Mouse (Mus musculus): ENCODE results near the gene Olfr583. TPM values are rescaled to one million over a fixed set of nuclear protein-coding genes. Genes with fewer than 3 reads are reported as not detected.

Gene Olfr583
- not detected in 2 replicates for polyA plus RNA-seq (2014; fragmentation: Nextera tagmentation; extraction: Ambion mirVana)

- Histone ChIP-seq H3K9me3 (replicated peaks; ENCODE audit: control insufficient read depth, low read length) (no peaks in the 10 kb centered on the region), H3K9ac (ENCODE audit: low read depth, low read length) (no peak within 1 kb of the TSS), H3K36me3 (ENCODE audit: control insufficient read depth, insufficient read depth, low read length) (no peaks in the 10 kb centered on the region), H3K27me3 (ENCODE audit: control insufficient read depth, insufficient read depth, low read length) (no peaks in the 10 kb centered on the region), H3K4me3 (ENCODE audit: low read depth, low read length) (no peak within 1 kb of the TSS), H3K4me2 (no peak within 1 kb of the TSS), H3K27ac (ENCODE audit: low read depth, low read length) (no peak within 1 kb of the TSS), H3K4me1 (ENCODE audit: control insufficient read depth, insufficient read depth, low read length) (no peaks in the 10 kb centered on the region)
- 86% methylated on average over 1 of the region's 1 CpGs for WGBS (ENCODE audit: insufficient replicate concordance)
- ATAC-seq (replicated peaks; ENCODE audit: insufficient number of reproducible peaks, low FRiP score, low TSS enrichment), result no peak
Measured at GRCm38 (mm10) chr7:103051000-103051399, at the start of gene Olfr583. TSS of gene Olfr583 (plus strand) at chr7:103051300.

GRCm38 (mm10) chr7:103037724-103038123 lies 13.4 kb upstream of the Olfr583 start, which contains the start of gene Olfr582:
TSS of gene Olfr582 (plus strand) at chr7:103038024.
- no peak within 1 kb of the TSS for H3K4me2 ChIP-seq
- H3K36me3 ChIP-seq (ENCODE audit: control insufficient read depth, insufficient read depth, low read length), result no peaks in the 10 kb centered on the region
- no peak for ATAC-seq (replicated peaks; ENCODE audit: insufficient number of reproducible peaks, low FRiP score, low TSS enrichment)
- no peak within 1 kb of the TSS for H3K9ac ChIP-seq (ENCODE audit: low read depth, low read length)
- H3K27ac ChIP-seq (ENCODE audit: low read depth, low read length), result no peak within 1 kb of the TSS
- H3K27me3 ChIP-seq (ENCODE audit: control insufficient read depth, insufficient read depth, low read length), result no peaks in the 10 kb centered on the region
- no peak within 1 kb of the TSS for H3K4me3 ChIP-seq (ENCODE audit: low read depth, low read length)
- no peaks in the 10 kb centered on the region for H3K4me1 ChIP-seq (ENCODE audit: control insufficient read depth, insufficient read depth, low read length)
- H3K9me3 ChIP-seq (replicated peaks; ENCODE audit: control insufficient read depth, low read length), result no peaks in the 10 kb centered on the region

- 71% methylated on average over 1 of the region's 1 CpGs for whole genome bisulfite sequencing (ENCODE audit: insufficient replicate concordance)
- Histone ChIP-seq H3K27ac (ENCODE audit: low read depth, low read length) (no peak within 1 kb of the TSS), H3K4me3 (ENCODE audit: low read depth, low read length) (no peak within 1 kb of the TSS), H3K36me3 (ENCODE audit: control insufficient read depth, insufficient read depth, low read length) (no peaks in the 10 kb centered on the region), H3K4me2 (no peak within 1 kb of the TSS), H3K4me1 (ENCODE audit: control insufficient read depth, insufficient read depth, low read length) (no peaks in the 10 kb centered on the region), H3K9ac (ENCODE audit: low read depth, low read length) (no peak within 1 kb of the TSS), H3K9me3 (replicated peaks; ENCODE audit: control insufficient read depth, low read length) (no peaks in the 10 kb centered on the region; the same call in 1 of the 2 replicates), H3K27me3 (ENCODE audit: control insufficient read depth, insufficient read depth, low read length) (no peaks in the 10 kb centered on the region)
- ATAC-seq (replicated peaks; ENCODE audit: insufficient number of reproducible peaks, low FRiP score, low TSS enrichment), result no peak
Measured at GRCm38 (mm10) chr7:103081585-103081984, 30.5 kb downstream of the Olfr583 start, which contains the start of gene Olfr584. TSS of gene Olfr584 (plus strand) at chr7:103081885.

- ATAC-seq (replicated peaks; ENCODE audit: insufficient number of reproducible peaks, low FRiP score, low TSS enrichment), result no peak
- Histone ChIP-seq H3K27me3 (ENCODE audit: control insufficient read depth, insufficient read depth, low read length) (no peaks in the 10 kb centered on the region), H3K4me3 (ENCODE audit: low read depth, low read length) (no peak within 1 kb of the TSS), H3K9me3 (replicated peaks; ENCODE audit: control insufficient read depth, low read length) (no peaks in the 10 kb centered on the region), H3K4me2 (no peak within 1 kb of the TSS), H3K9ac (ENCODE audit: low read depth, low read length) (no peak within 1 kb of the TSS), H3K36me3 (ENCODE audit: control insufficient read depth, insufficient read depth, low read length) (no peaks in the 10 kb centered on the region), H3K27ac (ENCODE audit: low read depth, low read length) (no peak within 1 kb of the TSS), H3K4me1 (ENCODE audit: control insufficient read depth, insufficient read depth, low read length) (no peaks in the 10 kb centered on the region)
- WGBS (ENCODE audit: insufficient replicate concordance), result 72% methylated on average over 1 of the region's 1 CpGs
Measured at GRCm38 (mm10) chr7:103097420-103097819, 46.3 kb downstream of the Olfr583 start, which contains the start of gene Olfr585. TSS of gene Olfr585 (plus strand) at chr7:103097720.

Other genes with a start within 250 kb of the Olfr583 start
- not detected in 2 replicates for gene Olfr564, start 247.8 kb upstream of the Olfr583 start, polyA plus RNA-seq (2014; fragmentation: Nextera tagmentation; extraction: Ambion mirVana)
- not detected in 2 replicates for gene Olfr566, start 192.5 kb upstream of the Olfr583 start, polyA plus RNA-seq (2014; fragmentation: Nextera tagmentation; extraction: Ambion mirVana)
- gene Olfr568, start 174.2 kb upstream of the Olfr583 start, polyA plus RNA-seq (2014; fragmentation: Nextera tagmentation; extraction: Ambion mirVana), result not detected in 2 replicates
- not detected in 2 replicates for gene Olfr569, start 160.4 kb upstream of the Olfr583 start, polyA plus RNA-seq (2014; fragmentation: Nextera tagmentation; extraction: Ambion mirVana)
- gene Olfr570, start 156.7 kb upstream of the Olfr583 start, polyA plus RNA-seq (2014; fragmentation: Nextera tagmentation; extraction: Ambion mirVana), result not detected in 2 replicates
- not detected in 2 replicates for gene Olfr571, start 133.8 kb upstream of the Olfr583 start, polyA plus RNA-seq (2014; fragmentation: Nextera tagmentation; extraction: Ambion mirVana)
- gene Olfr572, start 126.9 kb upstream of the Olfr583 start, polyA plus RNA-seq (2014; fragmentation: Nextera tagmentation; extraction: Ambion mirVana), result not detected in 2 replicates
- gene Olfr573-ps1, start 108.7 kb upstream of the Olfr583 start, polyA plus RNA-seq (2014; fragmentation: Nextera tagmentation; extraction: Ambion mirVana), result not detected in 2 replicates
- gene Olfr574, start 102.8 kb upstream of the Olfr583 start, polyA plus RNA-seq (2014; fragmentation: Nextera tagmentation; extraction: Ambion mirVana), result not detected in 2 replicates
- not detected in 2 replicates for gene Olfr575, start 92.5 kb upstream of the Olfr583 start, polyA plus RNA-seq (2014; fragmentation: Nextera tagmentation; extraction: Ambion mirVana)
- not detected in 2 replicates for gene Olfr576, start 88.6 kb upstream of the Olfr583 start, polyA plus RNA-seq (2014; fragmentation: Nextera tagmentation; extraction: Ambion mirVana)
- not detected in 2 replicates for gene Olfr577, start 75.4 kb upstream of the Olfr583 start, polyA plus RNA-seq (2014; fragmentation: Nextera tagmentation; extraction: Ambion mirVana)
- gene Olfr578, start 62.0 kb upstream of the Olfr583 start, polyA plus RNA-seq (2014; fragmentation: Nextera tagmentation; extraction: Ambion mirVana), result not detected in 2 replicates
- gene Olfr582, start 13.3 kb upstream of the Olfr583 start, polyA plus RNA-seq (2014; fragmentation: Nextera tagmentation; extraction: Ambion mirVana), result not detected in 2 replicates
- not detected in 2 replicates for gene Olfr584, start 30.6 kb downstream of the Olfr583 start, polyA plus RNA-seq (2014; fragmentation: Nextera tagmentation; extraction: Ambion mirVana)
- gene Olfr585, start 46.4 kb downstream of the Olfr583 start, polyA plus RNA-seq (2014; fragmentation: Nextera tagmentation; extraction: Ambion mirVana), result not detected in 2 replicates
- not detected in 2 replicates for gene Olfr586, start 74.3 kb downstream of the Olfr583 start, polyA plus RNA-seq (2014; fragmentation: Nextera tagmentation; extraction: Ambion mirVana)
- not detected in 2 replicates for gene Olfr588-ps1, start 89.6 kb downstream of the Olfr583 start, polyA plus RNA-seq (2014; fragmentation: Nextera tagmentation; extraction: Ambion mirVana)
- not detected in 2 replicates for gene Olfr589, start 105.1 kb downstream of the Olfr583 start, polyA plus RNA-seq (2014; fragmentation: Nextera tagmentation; extraction: Ambion mirVana)
- gene Olfr591, start 127.0 kb downstream of the Olfr583 start, polyA plus RNA-seq (2014; fragmentation: Nextera tagmentation; extraction: Ambion mirVana), result not detected in 2 replicates
- gene Olfr592, start 133.5 kb downstream of the Olfr583 start, polyA plus RNA-seq (2014; fragmentation: Nextera tagmentation; extraction: Ambion mirVana), result not detected in 2 replicates
- gene Olfr593, start 160.6 kb downstream of the Olfr583 start, polyA plus RNA-seq (2014; fragmentation: Nextera tagmentation; extraction: Ambion mirVana), result not detected in 2 replicates
- not detected in 2 replicates for gene Olfr594, start 165.7 kb downstream of the Olfr583 start, polyA plus RNA-seq (2014; fragmentation: Nextera tagmentation; extraction: Ambion mirVana)
- gene Usp17ld, start 201.2 kb downstream of the Olfr583 start, polyA plus RNA-seq (2014; fragmentation: Nextera tagmentation; extraction: Ambion mirVana), result not detected in 2 replicates

Measured in heart, embryonic 11.5 days (tissue).